Mouse (Mus musculus) 3T3-L1 (cell line): ENCODE data around the gene Gpc4.

Experiments used
- DNase-seq: peaks from one replicate; pipeline ENCODE4 v3.0.0-alpha.2; 2015; ENCODE audit warnings: low read depth, low spot score

The Gpc4 gene

GRCm38 (mm10) chrX:52164738-52165554 is at the start of gene Gpc4:
TSS of gene Gpc4 (minus strand) at chrX:52165252.
- peak; percentile 58 for DNase-seq

DNA sequence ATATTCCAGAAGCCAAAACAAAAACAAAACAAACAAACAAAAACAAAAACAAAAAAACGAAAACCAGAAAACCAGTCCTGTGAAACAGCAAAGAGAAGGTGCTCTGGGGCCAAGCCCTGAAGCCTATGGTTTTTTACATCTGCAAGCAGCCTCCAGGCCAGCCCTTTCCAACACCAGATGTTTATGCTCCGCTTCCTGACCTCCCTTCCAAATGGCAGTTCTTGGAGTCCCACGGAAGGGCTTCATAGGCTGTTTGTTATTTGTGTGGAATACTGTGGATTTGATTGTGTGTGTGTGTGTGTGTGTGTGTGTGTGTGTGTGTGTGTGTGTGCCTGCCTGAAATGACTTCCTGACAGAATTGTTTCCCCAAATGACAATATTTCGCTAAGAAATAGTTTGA is 47.8 kb upstream of the Gpc4 start:
- no peak for DNase-seq

DNA sequence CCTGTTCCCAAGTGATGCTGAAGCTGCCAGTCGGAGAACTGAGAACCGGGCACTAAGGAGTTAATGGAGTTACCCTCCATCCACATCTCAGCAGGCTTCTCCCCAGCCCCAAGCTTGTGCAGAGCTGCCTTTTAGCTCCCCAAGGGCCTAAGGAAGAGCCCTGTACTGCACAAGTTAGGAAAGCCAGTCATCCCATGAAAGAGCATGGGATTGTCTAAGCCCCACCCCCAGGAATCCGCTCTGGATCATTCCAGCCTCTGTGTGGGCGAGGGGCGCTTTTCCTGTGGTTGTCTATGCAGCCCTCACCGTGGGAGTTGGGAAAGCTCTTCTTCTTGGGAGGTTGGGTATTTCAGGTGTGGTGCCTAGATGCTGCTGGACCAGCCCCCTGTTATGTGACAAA is 34.8 kb upstream of the Gpc4 start:
- no peak for DNase-seq

- no peak for DNase-seq
These were observed 28.4 kb upstream of the Gpc4 start for GRCm38 (mm10) chrX:52193311-52193968.

- no peak for DNase-seq
These were observed 24.0 kb upstream of the Gpc4 start for GRCm38 (mm10) chrX:52189094-52189493.

DNA sequence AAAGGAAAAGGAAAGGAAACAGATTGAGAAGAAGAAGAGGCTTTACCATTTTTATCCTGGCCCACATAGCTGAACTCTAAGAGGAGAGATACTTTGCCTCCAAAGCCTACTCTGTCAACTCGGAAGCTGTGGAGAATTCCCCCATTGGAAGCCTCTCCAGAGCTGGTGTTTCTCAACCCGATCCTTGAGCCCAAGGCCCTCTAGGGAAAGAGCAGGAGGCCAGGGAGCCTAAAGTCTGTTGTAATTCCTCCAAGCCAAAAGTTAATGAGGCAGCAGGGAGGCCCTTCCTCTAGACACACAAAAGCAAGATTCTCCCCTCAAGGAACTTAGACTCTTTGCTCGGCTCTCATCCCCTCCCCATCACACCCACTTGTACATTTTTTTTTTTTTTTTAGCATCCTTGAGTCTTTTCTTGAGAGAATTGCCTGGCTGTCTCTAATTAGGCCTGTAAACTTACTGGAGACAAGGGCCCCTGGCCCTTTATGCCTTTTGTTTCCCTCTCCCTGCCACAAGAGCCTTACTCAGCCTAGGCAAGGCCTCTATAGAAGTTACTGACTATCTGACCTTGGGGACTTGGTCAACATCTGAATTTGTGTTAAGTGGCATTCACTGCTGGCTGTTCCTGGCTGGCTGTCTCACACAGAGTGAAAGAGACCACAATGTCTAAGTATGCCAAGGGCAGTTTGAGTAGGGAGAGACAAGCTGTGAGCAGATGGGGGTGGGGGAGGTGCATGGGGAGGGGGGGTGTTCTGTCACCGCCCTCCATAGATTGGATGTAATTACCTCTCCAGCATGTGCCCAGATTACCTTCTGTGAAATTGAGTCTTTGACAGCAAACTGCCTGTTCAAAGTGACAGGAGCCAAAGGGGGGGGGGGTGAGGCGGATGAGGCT is 18.7 kb upstream of the Gpc4 start:
- DNase-seq, result no peak

GRCm38 (mm10) chrX:52181401-52181800 is 16.3 kb upstream of the Gpc4 start:
- DNase-seq, result no peak

- no peak for DNase-seq
These were observed 12.0 kb upstream of the Gpc4 start for GRCm38 (mm10) chrX:52177067-52177466.

- no peak for DNase-seq
These were observed 2.6 kb upstream of the Gpc4 start for GRCm38 (mm10) chrX:52167519-52168244.

DNA sequence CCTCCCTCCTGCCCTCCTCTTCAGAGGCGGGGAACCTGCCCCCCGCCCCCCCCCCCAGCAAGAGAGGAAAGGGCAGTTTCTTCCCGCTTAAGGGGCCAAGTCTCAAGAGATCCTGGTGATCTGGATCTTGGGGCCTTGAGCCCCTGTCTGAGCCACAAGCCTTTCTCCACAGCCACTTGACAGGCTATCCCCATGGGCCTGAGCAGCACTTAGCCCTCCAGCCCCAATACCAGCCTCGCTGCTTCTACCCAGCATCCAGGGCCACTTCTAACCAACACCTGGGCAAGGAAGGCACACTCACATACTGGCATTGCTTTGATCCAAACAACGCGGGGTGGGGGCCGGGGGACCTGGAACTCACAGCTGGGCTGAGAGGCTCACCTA is 495 bp upstream of the Gpc4 start:
- no peak for DNase-seq

GRCm38 (mm10) chrX:52164134-52164737 is 816 bp downstream of the Gpc4 start:
- peak; percentile 22 for DNase-seq

GRCm38 (mm10) chrX:52163418-52164133 is 1.5 kb downstream of the Gpc4 start:
- DNase-seq, result peak; percentile 27

GRCm38 (mm10) chrX:52162756-52163155 is 2.3 kb downstream of the Gpc4 start:
- DNase-seq, result no peak

GRCm38 (mm10) chrX:52162206-52162605 is 2.8 kb downstream of the Gpc4 start:
- DNase-seq, result peak; percentile 43

GRCm38 (mm10) chrX:52159621-52160020 is 5.4 kb downstream of the Gpc4 start:
- no peak for DNase-seq

GRCm38 (mm10) chrX:52155408-52155953 is 9.6 kb downstream of the Gpc4 start:
- DNase-seq, result no peak

DNA sequence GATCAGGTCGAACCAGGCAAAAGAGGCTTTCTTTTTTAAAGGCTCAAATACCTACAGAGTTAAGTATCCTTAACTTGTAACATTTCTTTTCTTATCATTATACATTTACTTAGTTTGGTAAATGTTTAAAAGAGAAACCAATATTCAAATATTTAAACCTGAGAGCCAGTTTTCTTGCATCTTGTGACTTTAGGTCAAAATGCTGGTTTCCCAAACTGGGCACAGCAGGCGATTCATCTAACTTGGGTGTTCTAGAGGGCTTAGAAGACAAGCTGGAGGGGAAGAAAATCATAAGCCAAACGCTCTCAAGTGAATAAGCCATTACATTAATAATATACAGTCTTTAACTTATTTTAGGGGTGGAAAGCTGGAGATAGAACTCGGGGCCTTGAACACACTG is 10.2 kb downstream of the Gpc4 start:
- no peak for DNase-seq

DNA sequence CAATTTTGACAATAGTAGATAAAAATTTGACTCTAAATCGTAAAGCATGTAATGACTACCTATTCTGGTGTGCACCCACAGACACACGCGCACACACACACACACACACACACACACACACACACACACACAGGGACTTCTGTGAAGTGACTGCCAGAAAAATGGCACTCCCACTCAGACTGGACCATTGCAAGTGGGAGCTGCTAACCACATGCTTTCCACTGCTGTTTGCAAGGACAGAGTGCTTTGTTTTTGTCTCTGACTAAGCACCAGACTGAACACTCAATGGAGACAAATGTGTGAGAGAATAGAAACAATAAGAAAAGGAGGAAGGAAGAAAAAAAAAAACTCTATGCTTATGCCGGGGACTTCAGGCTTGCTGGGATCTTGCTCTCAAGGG is 11.6 kb downstream of the Gpc4 start:
- no peak for DNase-seq

DNA sequence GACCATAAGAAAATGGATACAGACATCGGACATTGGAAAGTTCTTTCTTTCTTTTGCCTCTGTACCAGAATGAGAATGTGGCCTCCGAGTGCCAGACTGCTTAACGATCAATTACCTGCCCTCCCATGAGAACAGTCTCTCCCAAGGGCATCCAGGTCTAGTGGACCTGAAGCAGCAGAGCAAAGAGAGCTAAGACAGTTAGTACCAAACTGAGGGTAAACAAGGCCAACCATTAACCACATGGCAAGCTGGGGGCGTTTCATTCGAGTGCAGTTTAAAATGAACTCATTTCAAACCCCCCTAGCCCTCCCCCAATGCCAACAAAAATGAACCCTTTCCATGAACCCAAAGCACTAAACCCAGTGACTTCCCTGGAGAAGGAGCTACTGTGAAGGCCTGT is 12.1 kb downstream of the Gpc4 start:
- DNase-seq, result no peak

- no peak for DNase-seq
These were observed 13.5 kb downstream of the Gpc4 start for GRCm38 (mm10) chrX:52151555-52151954.
